9 mouse cellular contexts compared by ENCODE assay signal in genomic region chr7:80580368-80580767, GRCm38 (mm10). TPM values are rescaled to one million over a fixed set of nuclear protein-coding genes. Genes with fewer than 3 reads are reported as not detected.
DNase-seq lines count a peak whose midpoint lies in the region; ATAC-seq and TF ChIP-seq lines count a peak whose summit lies in the region.
"Had no signal": no experiment of that assay in that cellular context is flagged by ENCODE, and none has a peak within 500 bp of the region (broad histone marks: within the 10 kb centered on the region; RNA-seq: fewer than 3 reads in every experiment).

No protein-coding gene starts in this region.

- no peak overlapping the region for H3K4me3 ChIP-seq in kidney, embryonic 15.5 days (replicated peaks)
- no peak overlapping the region for H3K4me3 ChIP-seq in E14TG2a.4 (replicated peaks; ENCODE audit: low read length)
- no peak overlapping the region for H3K4me3 ChIP-seq in bone marrow, adult 2 months (replicated peaks; ENCODE audit: control insufficient read depth, low read depth, low read length)
- H3K4me3 ChIP-seq in midbrain, embryonic 11.5 days (ENCODE audit: low read depth, low read length): no peak overlapping the region
- H3K4me3 ChIP-seq: limb, embryonic 12.5 days had no signal

- no peaks in the 10 kb centered on the region for H3K36me3 ChIP-seq in kidney, embryonic 15.5 days
- H3K36me3 ChIP-seq in E14TG2a.4 (ENCODE audit: insufficient read depth, low read length): no peaks in the 10 kb centered on the region
- no peaks in the 10 kb centered on the region for H3K36me3 ChIP-seq in midbrain, embryonic 11.5 days (ENCODE audit: control insufficient read depth, insufficient read depth, low read length)
- H3K36me3 ChIP-seq: limb, embryonic 12.5 days had no signal

- no peak overlapping the region for H3K4me2 ChIP-seq in kidney, embryonic 15.5 days
- H3K4me2 ChIP-seq in midbrain, embryonic 11.5 days: no peak overlapping the region
- H3K4me2 ChIP-seq: limb, embryonic 12.5 days had no signal

- H3K27me3 ChIP-seq in kidney, embryonic 15.5 days: no peaks in the 10 kb centered on the region
- peaks cover 12% of the 10 kb centered on the region for H3K27me3 ChIP-seq in E14TG2a.4 (ENCODE audit: insufficient read depth, low read length)
- H3K27me3 ChIP-seq in midbrain, embryonic 11.5 days (ENCODE audit: control insufficient read depth, insufficient read depth, low read length): no peaks in the 10 kb centered on the region

- peak; percentile 28 for TF ChIP-seq CTCF in E14TG2a.4 (conservative IDR thresholded peaks at IDR 0.05; ENCODE audit: low read length)
- TF ChIP-seq CTCF in bone marrow, adult 2 months (IDR thresholded peaks at IDR 0.05; ENCODE audit: control insufficient read depth, insufficient read depth, low read length): peak; percentile 80

- no peak for TF ChIP-seq POLR2A in bone marrow, adult 2 months (IDR thresholded peaks at IDR 0.05; ENCODE audit: borderline replicate concordance, control insufficient read depth, low read depth, low read length)

- H3K9me3 ChIP-seq in kidney, embryonic 15.5 days (replicated peaks): no peaks in the 10 kb centered on the region
- H3K9me3 ChIP-seq in E14TG2a.4 (ENCODE audit: low read length): no peaks in the 10 kb centered on the region
- H3K9me3 ChIP-seq in midbrain, embryonic 11.5 days (ENCODE audit: control insufficient read depth, low read length): no peaks in the 10 kb centered on the region
- H3K9me3 ChIP-seq: limb, embryonic 12.5 days had no signal

- no peak for ATAC-seq in kidney, embryonic 15.5 days (replicated peaks; ENCODE audit: low FRiP score)
- peak; percentile 58 for ATAC-seq in megakaryocyte progenitor cell, adult 5-6 weeks (replicated peaks; ENCODE audit: poor library complexity)
- no peak for ATAC-seq in midbrain, embryonic 11.5 days (ENCODE audit: low FRiP score)

- no peak overlapping the region for H3K27ac ChIP-seq in kidney, embryonic 15.5 days
- H3K27ac ChIP-seq in bone marrow, adult 2 months (ENCODE audit: control insufficient read depth, insufficient read depth, low read depth, low read length, poor library complexity): no peak overlapping the region
- H3K27ac ChIP-seq in midbrain, embryonic 11.5 days (ENCODE audit: low read depth, low read length): no peak overlapping the region
- H3K27ac ChIP-seq: limb, embryonic 12.5 days had no signal

- peak; percentile 16 for DNase-seq in kidney, adult 11 months
- peak; percentile 64 for DNase-seq in heart, postnatal 4 days
- DNase-seq in yolk sac, embryonic 10.5 days (ENCODE audit: low spot score): peak; percentile 11
- no peak for DNase-seq in midbrain, embryonic 11.5 days (ENCODE audit: low spot score, missing footprints)

- H3K9ac ChIP-seq in kidney, embryonic 15.5 days: no peak overlapping the region
- no peak overlapping the region for H3K9ac ChIP-seq in midbrain, embryonic 11.5 days (ENCODE audit: low read length)
- H3K9ac ChIP-seq: limb, embryonic 12.5 days had no signal

- 29% methylated on average over 6 of the region's 6 CpGs for WGBS in kidney, embryonic 15.5 days
- WGBS in bone marrow, adult 2 months: 22% methylated on average over 6 of the region's 6 CpGs
- WGBS in midbrain, embryonic 11.5 days: 35% methylated on average over 6 of the region's 6 CpGs

- peaks cover 22% of the 10 kb centered on the region for H3K4me1 ChIP-seq in kidney, embryonic 15.5 days
- peaks cover 62% of the 10 kb centered on the region for H3K4me1 ChIP-seq in E14TG2a.4 (replicated peaks; ENCODE audit: low read depth, low read length)
- peaks cover 6% of the 10 kb centered on the region for H3K4me1 ChIP-seq in bone marrow, adult 2 months (ENCODE audit: control insufficient read depth, insufficient read depth, low read length)
- no peaks in the 10 kb centered on the region for H3K4me1 ChIP-seq in midbrain, embryonic 11.5 days (ENCODE audit: control insufficient read depth, insufficient read depth, low read length)

RNA-seq across cellular contexts. Expression of gene Blm, which starts 45.4 kb away (rescaled TPM):
- 26.8 and 27.1 TPM in 2 replicates for polyA plus RNA-seq in kidney, embryonic 15.5 days (2015; fragmentation: Nextera tagmentation; extraction: Ambion mirVana)
- 37.0 and 75.0 TPM in 2 replicates for polyA plus RNA-seq in bone marrow, adult 2 months (2011; ENCODE audit: insufficient read depth, insufficient read length, low replicate concordance, missing spikeins)
- 10 to 100 TPM; 15.5 to 16.5 TPM for total RNA-seq in heart, postnatal 4 days (2021)
- total RNA-seq in megakaryocyte progenitor cell, adult 5-6 weeks (2015): 60.4 and 76.5 TPM in 2 replicates
- total RNA-seq in megakaryocyte progenitor cell, adult 5-6 weeks (2017): 36.9 and 56.7 TPM in 2 replicates
- polyA plus RNA-seq in midbrain, embryonic 11.5 days (2014; fragmentation: Nextera tagmentation; extraction: Ambion mirVana): 38.1 and 43.9 TPM in 2 replicates
